Mouse (Mus musculus) cortical plate, adult 2 months (tissue): ENCODE data around the gene Pappa.

ENCODE experiments used
- CTCF ChIP-seq: fragments of 200-500 bp; IDR thresholded peaks from 2 replicates; pipeline ENCODE4 v1.5.1; 2011; ENCODE audit warnings: mild to moderate bottlenecking, control low read depth, low read length; ENCODE audit not compliant: insufficient read depth; ENCODE audit errors: extremely low read depth
- POLR2A ChIP-seq: fragments of 200-500 bp; IDR thresholded peaks from 2 replicates; pipeline ENCODE4 v1.6.1; 2011; ENCODE audit warnings: mild to moderate bottlenecking, low read length, control low read depth; ENCODE audit not compliant: insufficient read depth; ENCODE audit errors: extremely low read depth

GRCm38 (mm10) chr4:65354580-65354979 lies 230.6 kb downstream of the Pappa start:
- TF ChIP-seq CTCF = no peak
- no peak for TF ChIP-seq POLR2A
